Mouse (Mus musculus) olfactory bulb, adult 2 months (tissue): ENCODE results near the gene Gm20422.

ENCODE experiments used
- CTCF ChIP-seq: fragments of 200-500 bp; IDR thresholded peaks from 2 replicates; pipeline ENCODE4 v1.5.1; 2012; ENCODE audit warnings: low read depth, mild to moderate bottlenecking, low read length, moderate library complexity; ENCODE audit not compliant: insufficient read depth
- POLR2A ChIP-seq: fragments of 200-500 bp; IDR thresholded peaks from 2 replicates; pipeline ENCODE4 v1.6.1; 2012; ENCODE audit warnings: mild to moderate bottlenecking, low read depth, low read length, moderate library complexity; ENCODE audit not compliant: insufficient read depth

GRCm38 (mm10) chr8:69790364-69790763 lies 15.7 kb upstream of the Gm20422 start:
- TF ChIP-seq POLR2A = no peak
- TF ChIP-seq CTCF = no peak
